ENCODE assay signal across 14 mouse cellular contexts in the genomic region with DNA sequence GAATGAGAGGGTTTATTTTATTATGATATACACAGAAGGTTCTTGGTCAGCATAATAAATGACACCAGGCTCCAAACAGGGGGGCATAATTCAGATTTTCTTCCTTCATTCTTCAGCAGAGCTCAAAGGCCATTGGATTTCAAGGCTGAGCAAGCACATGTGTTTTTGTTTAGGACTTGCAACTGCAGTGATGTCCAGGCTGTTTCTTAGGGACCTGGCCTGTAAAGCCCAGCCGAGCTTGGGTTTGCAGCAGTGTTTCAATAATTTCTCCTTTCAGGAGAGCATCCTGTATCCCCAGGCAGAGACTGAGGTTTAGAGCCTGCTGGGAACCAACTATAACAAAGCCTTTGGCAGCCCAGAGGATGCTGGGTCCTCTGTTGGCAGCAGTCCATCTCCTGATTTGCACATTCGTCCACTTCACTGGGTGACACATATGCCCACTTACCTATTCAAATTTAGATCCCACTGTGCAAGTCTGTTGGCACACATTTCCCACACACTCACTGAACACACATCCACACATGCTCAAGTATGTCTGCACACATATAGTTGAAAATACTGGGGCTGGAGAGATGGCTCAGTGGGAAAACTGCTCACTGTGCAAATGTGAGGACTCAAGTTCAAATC.
A peak's percentile ranks its signal among the peaks of the same experiment; 100 is the strongest.
DNase-seq lines count a peak whose midpoint lies in the region; ATAC-seq and TF ChIP-seq lines count a peak whose summit lies in the region.
"Had no signal": no experiment of that assay in that cellular context is flagged by ENCODE, and none has a peak within 500 bp of the region (broad histone marks: within the 10 kb centered on the region; RNA-seq: fewer than 3 reads in every experiment).

No protein-coding gene starts in this region.

- no peaks in the 10 kb centered on the region for H3K27me3 ChIP-seq in hindbrain, embryonic 13.5 days
- peaks cover 4% of the 10 kb centered on the region; the same call in 1 of the 2 replicates for H3K27me3 ChIP-seq in hindbrain, embryonic 10.5 days (ENCODE audit: insufficient read depth, poor library complexity, severe bottlenecking)
- H3K27me3 ChIP-seq in embryonic facial prominence, embryonic 12.5 days = no peaks in the 10 kb centered on the region
- no peaks in the 10 kb centered on the region for H3K27me3 ChIP-seq in limb, embryonic 12.5 days
- no peaks in the 10 kb centered on the region for H3K27me3 ChIP-seq in intestine, embryonic 16.5 days (replicated peaks; ENCODE audit: control insufficient read depth, insufficient read depth, low read length)
- H3K27me3 ChIP-seq in heart, adult 2 months (ENCODE audit: control insufficient read depth, insufficient read depth, low read length) = no peaks in the 10 kb centered on the region
- H3K27me3 ChIP-seq: CH12.LX; liver, embryonic 15.5 days; megakaryocyte, embryonic 14.5 days had no signal

- DNase-seq in hindbrain, embryonic 10.5 days (ENCODE audit: low spot score) = no peak
- DNase-seq in Muller cell, postnatal 12 days (ENCODE audit: inconsistent ontology term) = peak; percentile 25
- no peak for DNase-seq in T-cell, adult 2 months (ENCODE audit: low spot score)
- no peak for DNase-seq in heart, adult 2 months
- DNase-seq: heart, adult 18-20 months had no signal

- H3K4me2 ChIP-seq in hindbrain, embryonic 13.5 days = no peak overlapping the region
- H3K4me2 ChIP-seq in embryonic facial prominence, embryonic 12.5 days (replicated peaks) = no peak overlapping the region
- H3K4me2 ChIP-seq in limb, embryonic 12.5 days = no peak overlapping the region
- no peak overlapping the region for H3K4me2 ChIP-seq in intestine, embryonic 16.5 days (ENCODE audit: low read depth, low read length)
- H3K4me2 ChIP-seq: liver, embryonic 15.5 days had no signal

- H3K9ac ChIP-seq in hindbrain, embryonic 13.5 days = no peak overlapping the region
- H3K9ac ChIP-seq in embryonic facial prominence, embryonic 12.5 days = no peak overlapping the region
- no peak overlapping the region for H3K9ac ChIP-seq in limb, embryonic 12.5 days (replicated peaks)
- no peak overlapping the region for H3K9ac ChIP-seq in intestine, embryonic 16.5 days (ENCODE audit: low read depth, low read length)
- H3K9ac ChIP-seq in heart, adult 2 months (ENCODE audit: low read depth, low read length) = no peak overlapping the region
- H3K9ac ChIP-seq: liver, embryonic 15.5 days had no signal

- H3K36me3 ChIP-seq in hindbrain, embryonic 13.5 days = no peaks in the 10 kb centered on the region
- H3K36me3 ChIP-seq in hindbrain, embryonic 10.5 days = no peaks in the 10 kb centered on the region
- H3K36me3 ChIP-seq in embryonic facial prominence, embryonic 12.5 days = no peaks in the 10 kb centered on the region
- H3K36me3 ChIP-seq in limb, embryonic 12.5 days = no peaks in the 10 kb centered on the region
- no peaks in the 10 kb centered on the region for H3K36me3 ChIP-seq in intestine, embryonic 16.5 days (ENCODE audit: control insufficient read depth, insufficient read depth, low read length)
- H3K36me3 ChIP-seq in heart, adult 2 months (ENCODE audit: control insufficient read depth, insufficient read depth, low read length) = no peaks in the 10 kb centered on the region
- H3K36me3 ChIP-seq: liver, embryonic 15.5 days had no signal

- no peak for TF ChIP-seq POLR2A in heart, adult 2 months (IDR thresholded peaks at IDR 0.05; ENCODE audit: insufficient read depth, low read depth, low read length)

- H3K27ac ChIP-seq in hindbrain, embryonic 13.5 days = peak overlapping the region; percentile 66
- H3K27ac ChIP-seq in hindbrain, embryonic 10.5 days = no peak overlapping the region
- 0 out of 2 replicates have a peak overlapping the region, but pooled peaks have one; percentile 30 for H3K27ac ChIP-seq in embryonic facial prominence, embryonic 12.5 days
- H3K27ac ChIP-seq in limb, embryonic 12.5 days = peak overlapping the region; percentile 53; the same call in 1 of the 2 replicates
- H3K27ac ChIP-seq in intestine, embryonic 16.5 days (ENCODE audit: low read length) = no peak overlapping the region
- H3K27ac ChIP-seq in heart, adult 2 months = no peak overlapping the region
- H3K27ac ChIP-seq: layer of hippocampus, adult 2 months; liver, embryonic 15.5 days had no signal

- no peaks in the 10 kb centered on the region for H3K79me2 ChIP-seq in heart, adult 2 months (replicated peaks; ENCODE audit: control insufficient read depth, insufficient read depth, low read length)

- H3K4me1 ChIP-seq in hindbrain, embryonic 13.5 days (replicated peaks) = peaks cover 15% of the 10 kb centered on the region; the same call in 1 of the 2 replicates
- peaks cover 24% of the 10 kb centered on the region for H3K4me1 ChIP-seq in hindbrain, embryonic 10.5 days (replicated peaks)
- peaks cover 3% of the 10 kb centered on the region; the same call in 1 of the 2 replicates for H3K4me1 ChIP-seq in embryonic facial prominence, embryonic 12.5 days
- peaks cover 14% of the 10 kb centered on the region for H3K4me1 ChIP-seq in limb, embryonic 12.5 days (replicated peaks)
- no peaks in the 10 kb centered on the region for H3K4me1 ChIP-seq in intestine, embryonic 16.5 days (ENCODE audit: control insufficient read depth, insufficient read depth, low read length)
- no peaks in the 10 kb centered on the region for H3K4me1 ChIP-seq in heart, adult 2 months (ENCODE audit: control insufficient read depth, insufficient read depth, low read length)
- H3K4me1 ChIP-seq: liver, embryonic 15.5 days; megakaryocyte, embryonic 14.5 days had no signal

- H3K4me3 ChIP-seq in hindbrain, embryonic 13.5 days = no peak overlapping the region
- no peak overlapping the region for H3K4me3 ChIP-seq in hindbrain, embryonic 10.5 days
- H3K4me3 ChIP-seq in embryonic facial prominence, embryonic 12.5 days = no peak overlapping the region
- no peak overlapping the region for H3K4me3 ChIP-seq in limb, embryonic 12.5 days (replicated peaks)
- no peak overlapping the region for H3K4me3 ChIP-seq in intestine, embryonic 16.5 days (ENCODE audit: low read length)
- H3K4me3 ChIP-seq in heart, adult 2 months = no peak overlapping the region
- H3K4me3 ChIP-seq: erythroblast, embryonic 14.5 days; layer of hippocampus, adult 2 months; liver, embryonic 15.5 days; megakaryocyte, embryonic 14.5 days had no signal

- TF ChIP-seq EP300 in heart, adult 2 months (IDR thresholded peaks at IDR 0.05; ENCODE audit: insufficient read depth, low read depth, low read length) = no peak

- TF ChIP-seq CTCF in heart, adult 2 months (IDR thresholded peaks at IDR 0.05) = no peak

- 25% methylated on average over 2 of the region's 2 CpGs for WGBS in hindbrain, embryonic 13.5 days
- 56% methylated on average over 2 of the region's 2 CpGs for WGBS in hindbrain, embryonic 10.5 days
- WGBS in embryonic facial prominence, embryonic 12.5 days = 32% methylated on average over 2 of the region's 2 CpGs
- WGBS in limb, embryonic 12.5 days = 10% methylated on average over 2 of the region's 2 CpGs
- 51% methylated on average over 2 of the region's 2 CpGs for WGBS in intestine, embryonic 16.5 days
- WGBS in heart, adult 2 months = 43% methylated on average over 2 of the region's 2 CpGs

- peak; percentile 73 for ATAC-seq in hindbrain, embryonic 13.5 days (ENCODE audit: low FRiP score)
- no peak for ATAC-seq in embryonic facial prominence, embryonic 12.5 days (ENCODE audit: insufficient number of reproducible peaks, insufficient read depth, low FRiP score, low TSS enrichment)
- ATAC-seq in limb, embryonic 12.5 days (ENCODE audit: insufficient number of reproducible peaks, insufficient read depth, low FRiP score, low TSS enrichment, low read depth) = no peak
- no peak for ATAC-seq in intestine, embryonic 16.5 days

- intact Hi-C loops in heart, adult 2 months (cut with DNase I) = no loop called here

- H3K9me3 ChIP-seq in hindbrain, embryonic 13.5 days = no peaks in the 10 kb centered on the region
- H3K9me3 ChIP-seq in hindbrain, embryonic 10.5 days = no peaks in the 10 kb centered on the region
- no peaks in the 10 kb centered on the region for H3K9me3 ChIP-seq in embryonic facial prominence, embryonic 12.5 days
- H3K9me3 ChIP-seq in limb, embryonic 12.5 days = peaks cover 3% of the 10 kb centered on the region; the same call in 1 of the 2 replicates
- no peaks in the 10 kb centered on the region for H3K9me3 ChIP-seq in intestine, embryonic 16.5 days (ENCODE audit: control insufficient read depth, low read length)
- H3K9me3 ChIP-seq: liver, embryonic 15.5 days had no signal

Comparison
In these comparisons a context has a peak if more than half of its experiments do, and no peak if none do; other contexts are left out.
1. H3K27ac ChIP-seq: peak in hindbrain, embryonic 13.5 days (single experiment), embryonic facial prominence, embryonic 12.5 days (single experiment) and limb, embryonic 12.5 days (single experiment); none in hindbrain, embryonic 10.5 days (single experiment), intestine, embryonic 16.5 days (single experiment) and heart, adult 2 months (single experiment).